ENCODE assay signal across 9 mouse cellular contexts in the genomic region with DNA sequence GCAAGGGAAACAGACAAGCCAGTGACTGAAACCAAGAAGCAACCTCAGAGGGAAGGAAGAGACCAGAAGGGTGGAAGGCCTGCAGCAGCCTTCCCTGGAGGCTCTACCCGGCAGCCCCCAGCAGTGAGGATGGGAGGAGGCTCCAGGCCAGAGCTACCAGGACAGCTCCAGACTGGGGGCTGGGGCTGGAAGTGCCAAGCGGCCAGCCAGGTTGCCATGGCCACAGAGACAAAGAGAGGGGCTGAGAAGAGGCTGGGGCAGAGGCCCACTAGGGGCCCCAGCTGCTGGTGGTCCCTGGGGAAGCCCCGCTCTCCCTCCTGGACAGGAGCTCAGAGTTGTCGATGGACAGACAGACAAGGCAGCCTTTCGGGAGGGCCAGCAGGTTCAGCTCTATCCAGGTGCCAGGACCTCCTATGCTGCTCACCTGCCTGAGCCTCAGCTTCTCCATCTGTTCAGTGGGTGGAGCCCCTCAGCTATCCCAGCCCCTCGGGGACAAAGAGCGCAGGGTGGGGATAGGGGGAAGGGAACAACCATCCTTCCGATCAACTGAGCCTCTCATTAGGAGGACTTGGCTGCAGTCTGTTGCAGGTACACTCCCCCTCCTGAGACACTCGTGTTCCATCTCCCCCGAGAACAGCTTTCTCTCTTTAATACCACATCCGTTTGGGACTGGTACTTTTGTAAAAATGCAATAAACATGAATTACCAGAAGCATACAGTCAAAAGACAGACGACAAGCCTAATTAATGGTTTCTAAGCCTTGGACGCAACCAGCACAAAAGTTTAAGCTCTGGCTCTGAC. TPM values are rescaled to one million over a fixed set of nuclear protein-coding genes. Genes with fewer than 3 reads are reported as not detected.
DNase-seq lines count a peak whose midpoint lies in the region; ATAC-seq lines count a peak whose summit lies in the region.
"Had no signal": no experiment of that assay in that cellular context is flagged by ENCODE, and none has a peak within 500 bp of the region (broad histone marks: within the 10 kb centered on the region; RNA-seq: fewer than 3 reads in every experiment).

No protein-coding gene starts in this region.

- H3K9ac ChIP-seq in midbrain, embryonic 15.5 days, result no peak overlapping the region

- H3K9me3 ChIP-seq in hindbrain, embryonic 10.5 days, result no peaks in the 10 kb centered on the region
- H3K9me3 ChIP-seq in midbrain, embryonic 15.5 days, result no peaks in the 10 kb centered on the region

- no peaks in the 10 kb centered on the region for H3K36me3 ChIP-seq in hindbrain, embryonic 10.5 days
- H3K36me3 ChIP-seq in midbrain, embryonic 15.5 days (replicated peaks), result no peaks in the 10 kb centered on the region

- peak overlapping the region; percentile 92 for H3K27ac ChIP-seq in hindbrain, embryonic 10.5 days
- peak overlapping the region; percentile 71 for H3K27ac ChIP-seq in midbrain, embryonic 15.5 days

- no peak for ATAC-seq in cerebellum, adult (ENCODE audit: insufficient number of reproducible peaks, low FRiP score, low TSS enrichment)
- peak; percentile 81 for ATAC-seq in midbrain, embryonic 15.5 days (replicated peaks)

- peak overlapping the region; percentile 34 for H3K4me3 ChIP-seq in hindbrain, embryonic 10.5 days
- H3K4me3 ChIP-seq in midbrain, embryonic 15.5 days, result no peak overlapping the region

- peaks cover 95% of the 10 kb centered on the region for H3K4me1 ChIP-seq in hindbrain, embryonic 10.5 days (replicated peaks)
- peaks cover 41% of the 10 kb centered on the region for H3K4me1 ChIP-seq in midbrain, embryonic 15.5 days

- H3K4me2 ChIP-seq in midbrain, embryonic 15.5 days, result no peak overlapping the region; the same call in 1 of the 2 replicates

- WGBS in hindbrain, embryonic 10.5 days, result 21% methylated on average over 13 of the region's 13 CpGs
- 8% methylated on average over 13 of the region's 13 CpGs for WGBS in midbrain, embryonic 15.5 days

- no peaks in the 10 kb centered on the region for H3K27me3 ChIP-seq in hindbrain, embryonic 10.5 days (ENCODE audit: insufficient read depth, poor library complexity, severe bottlenecking)
- no peaks in the 10 kb centered on the region for H3K27me3 ChIP-seq in midbrain, embryonic 15.5 days (replicated peaks)

- DNase-seq in cerebellum, adult 9-10 months, result peak; percentile 14
- peak; percentile 84 for DNase-seq in embryo, embryonic 10.5 days (ENCODE audit: low spot score)
- DNase-seq in hindbrain, embryonic 10.5 days (ENCODE audit: low spot score), result peak; percentile 88
- DNase-seq in gastrocnemius, adult 18-20 months (ENCODE audit: low spot score), result no peak
- no peak for DNase-seq in urinary bladder, postnatal 14 days (ENCODE audit: low spot score)
- DNase-seq in frontal cortex, adult 2 months (ENCODE audit: extremely low spot score in 1 of 2, low spot score in 1 of 2), result no peak
- DNase-seq: layer of hippocampus, postnatal 36 days had no signal

RNA-seq across cellular contexts. Expression of a gene that starts 34.5 kb away (rescaled TPM):
- polyA plus RNA-seq in hindbrain, embryonic 10.5 days (2016; fragmentation: Nextera tagmentation; extraction: Ambion mirVana), result 36.8 and 44.1 TPM in 2 replicates
- polyA plus RNA-seq in midbrain, embryonic 15.5 days (2015; fragmentation: Nextera tagmentation; extraction: Ambion mirVana), result 20.6 and 22.0 TPM in 2 replicates
- 1 to 10 TPM; 3.4 to 5.1 TPM for total RNA-seq in gastrocnemius, adult 18-20 months (2021)
- polyA plus RNA-seq in frontal cortex, adult 2 months (2012; rRNA removed), result 101 and 102 TPM in 2 replicates

Comparison
In these comparisons a context has a peak if more than half of its experiments do, and no peak if none do; other contexts are left out.
1. DNase-seq: peak in cerebellum, adult 9-10 months (single experiment), embryo, embryonic 10.5 days (single experiment) and hindbrain, embryonic 10.5 days (single experiment); none in gastrocnemius, adult 18-20 months (single experiment), urinary bladder, postnatal 14 days (single experiment) and frontal cortex, adult 2 months (0 of 2).